Mouse (Mus musculus) C2C12 (cell line): ENCODE results near the gene 4933407L21Rik.

ENCODE experiments used
- CEBPB ChIP-seq: IDR thresholded peaks from one replicate; pipeline ENCODE4 v1.6.1; 2011; ENCODE audit warnings: low read depth, mild to moderate bottlenecking, control low read depth, moderate library complexity
- CTCF ChIP-seq: IDR thresholded peaks from one replicate; pipeline ENCODE4 v1.5.1; 2011; ENCODE audit not compliant: control insufficient read depth, insufficient read depth, insufficient read length
- MAX ChIP-seq: IDR thresholded peaks from one replicate; pipeline ENCODE4 v1.6.1; 2011; ENCODE audit warnings: mild to moderate bottlenecking, control low read depth
- USF1 ChIP-seq: IDR thresholded peaks from one replicate; pipeline ENCODE4 v1.6.1; 2011; ENCODE audit warnings: low read depth, mild to moderate bottlenecking, control low read depth, moderate library complexity

GRCm38 (mm10) chr1:85921725-85922124 lies 6.6 kb upstream of the 4933407L21Rik start:
- TF ChIP-seq USF1, result no peak
- TF ChIP-seq CTCF, result no peak
- no peak for TF ChIP-seq CEBPB
- TF ChIP-seq MAX, result no peak
